Mouse (Mus musculus): ENCODE data around the gene Olfr444. TPM values are rescaled to one million over a fixed set of nuclear protein-coding genes. Genes with fewer than 3 reads are reported as not detected.

The Olfr444 gene
- polyA plus RNA-seq (2016; fragmentation: Nextera tagmentation; extraction: Ambion mirVana) = not detected in 2 replicates

DNA sequence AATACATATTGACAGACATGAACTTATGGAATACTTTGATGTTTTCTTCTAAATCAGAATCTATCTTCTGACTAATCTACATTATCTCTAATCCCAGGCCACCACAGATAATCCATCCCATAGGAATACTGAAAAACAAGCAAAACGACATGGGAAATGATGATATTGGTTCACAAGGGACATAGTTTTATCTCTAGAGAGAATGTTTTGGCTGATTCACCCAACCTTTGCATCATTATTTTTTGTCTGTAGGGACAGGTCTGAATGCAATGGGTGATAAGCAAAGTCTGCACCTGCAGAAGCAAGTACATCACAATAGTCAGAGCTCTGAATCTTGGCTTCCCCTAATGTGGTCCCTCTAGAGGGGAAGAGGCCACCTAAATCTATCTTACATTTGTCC lies at the start of gene Olfr444:
TSS of gene Olfr444 (plus strand) at position 301 of the 400 bp plus-strand sequence.
- 0 out of 2 replicates have a peak, but pooled peaks cover 4% of the 10 kb centered on the region for H3K9me3 ChIP-seq (replicated peaks)
- H3K27ac ChIP-seq = no peak within 1 kb of the TSS
- no peak for ATAC-seq
- H3K27me3 ChIP-seq (replicated peaks) = no peaks in the 10 kb centered on the region
- no peak within 1 kb of the TSS for H3K4me2 ChIP-seq
- WGBS (ENCODE audit: insufficient replicate concordance) = 51% methylated on average over 1 of the region's 1 CpGs
- H3K9ac ChIP-seq = no peak within 1 kb of the TSS
- H3K36me3 ChIP-seq = no peaks in the 10 kb centered on the region
- no peaks in the 10 kb centered on the region for H3K4me1 ChIP-seq
- H3K4me3 ChIP-seq = no peak within 1 kb of the TSS

GRCm38 (mm10) chr6:42900345-42900744 lies 48.5 kb upstream of the Olfr444 start:
- Histone ChIP-seq H3K27me3 (replicated peaks) (no peaks in the 10 kb centered on the region), H3K9ac (no peak overlapping the region), H3K4me2 (no peak overlapping the region), H3K4me1 (no peaks in the 10 kb centered on the region), H3K4me3 (no peak overlapping the region), H3K27ac (no peak overlapping the region), H3K36me3 (no peaks in the 10 kb centered on the region), H3K9me3 (replicated peaks) (no peaks in the 10 kb centered on the region)
- no peak for ATAC-seq
- 8% methylated on average over 1 of the region's 1 CpGs for WGBS (ENCODE audit: insufficient replicate concordance)

DNA sequence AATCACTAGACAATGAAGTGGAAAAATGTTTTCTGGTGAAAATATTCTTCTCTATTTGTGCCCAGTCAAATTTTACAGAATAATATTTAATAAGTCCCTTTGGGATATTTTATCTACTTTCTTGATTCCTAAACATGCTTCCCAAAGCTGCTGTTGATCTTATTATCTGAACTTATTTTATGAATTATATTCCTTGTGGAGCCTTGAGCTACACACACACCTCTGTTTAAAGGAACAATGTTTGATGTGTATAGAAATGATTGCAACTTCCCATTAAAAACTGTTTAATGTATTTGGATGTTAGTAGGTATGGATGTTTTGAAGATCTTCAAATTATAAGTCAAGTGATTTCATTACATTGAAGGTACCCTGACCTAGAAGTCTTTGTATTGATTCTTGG lies 40.3 kb upstream of the Olfr444 start, which contains the start of gene Olfr447:
TSS of gene Olfr447 (plus strand) at position 301 of the 400 bp plus-strand sequence.
- Histone ChIP-seq H3K9me3 (replicated peaks) (no peaks in the 10 kb centered on the region), H3K4me1 (no peaks in the 10 kb centered on the region), H3K36me3 (no peaks in the 10 kb centered on the region), H3K4me2 (no peak within 1 kb of the TSS), H3K4me3 (no peak within 1 kb of the TSS), H3K27me3 (replicated peaks) (no peaks in the 10 kb centered on the region), H3K9ac (no peak within 1 kb of the TSS), H3K27ac (no peak within 1 kb of the TSS)
- no peak for ATAC-seq

DNA sequence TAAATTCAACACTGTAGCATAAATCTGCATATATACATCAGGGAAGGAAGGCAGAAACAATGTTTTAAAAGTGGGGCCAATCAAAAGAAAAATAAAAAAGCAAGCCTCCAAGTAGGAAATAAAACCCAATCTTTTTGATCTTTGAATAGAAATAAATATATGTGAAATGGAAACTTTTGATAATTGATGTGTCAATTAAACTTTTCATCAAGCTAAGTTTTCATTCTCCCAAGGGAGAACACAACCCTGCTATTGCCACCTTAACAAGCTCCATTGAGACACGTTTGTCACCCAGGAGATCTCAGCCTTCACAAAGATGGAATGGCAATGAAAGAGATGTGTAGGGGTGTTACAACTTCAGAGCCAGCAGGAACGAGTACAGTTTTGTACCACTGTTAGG lies 27.8 kb upstream of the Olfr444 start, which contains the start of gene Olfr446:
TSS of gene Olfr446 (plus strand) at position 301 of the 400 bp plus-strand sequence.
- no peak within 1 kb of the TSS for H3K9ac ChIP-seq
- no peak within 1 kb of the TSS for H3K4me2 ChIP-seq
- ATAC-seq = no peak
- WGBS (ENCODE audit: insufficient replicate concordance) = 42% methylated on average over 2 of the region's 2 CpGs
- no peaks in the 10 kb centered on the region for H3K27me3 ChIP-seq (replicated peaks)
- H3K4me3 ChIP-seq = no peak within 1 kb of the TSS
- H3K4me1 ChIP-seq = no peaks in the 10 kb centered on the region
- no peak within 1 kb of the TSS for H3K27ac ChIP-seq
- H3K36me3 ChIP-seq = no peaks in the 10 kb centered on the region
- H3K9me3 ChIP-seq (replicated peaks) = no peaks in the 10 kb centered on the region

DNA sequence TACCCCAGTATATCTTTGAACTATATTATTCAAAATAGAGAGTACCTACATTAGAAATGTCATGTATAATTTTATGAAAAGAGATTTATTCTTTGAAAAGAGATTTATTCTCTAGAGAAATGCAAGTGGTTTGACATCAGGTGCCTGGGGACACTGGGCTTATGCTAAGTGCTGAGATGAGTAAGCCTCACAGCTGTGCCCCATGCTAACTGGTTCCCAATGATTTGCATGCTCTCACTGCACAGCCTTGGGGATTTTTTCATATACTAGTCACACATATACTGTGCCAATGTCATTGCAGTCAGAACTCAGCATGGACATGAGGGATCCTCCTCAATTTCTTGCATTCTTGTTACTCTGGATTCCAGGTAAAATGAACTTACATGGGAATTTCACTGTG lies 31.5 kb downstream of the Olfr444 start:
- Histone ChIP-seq H3K4me3 (no peak overlapping the region), H3K9ac (no peak overlapping the region), H3K27me3 (replicated peaks) (no peaks in the 10 kb centered on the region), H3K4me1 (no peaks in the 10 kb centered on the region), H3K9me3 (replicated peaks) (no peaks in the 10 kb centered on the region), H3K36me3 (no peaks in the 10 kb centered on the region), H3K4me2 (no peak overlapping the region), H3K27ac (no peak overlapping the region)
- no peak for ATAC-seq

Other genes with a start within 250 kb of the Olfr444 start
- gene Tcaf1, start 239.0 kb upstream of the Olfr444 start, polyA plus RNA-seq (2016; fragmentation: Nextera tagmentation; extraction: Ambion mirVana) = 10.1 and 10.2 TPM in 2 replicates
- gene Olfr453, start 209.7 kb upstream of the Olfr444 start, polyA plus RNA-seq (2016; fragmentation: Nextera tagmentation; extraction: Ambion mirVana) = not detected in 2 replicates
- gene Olfr38, start 192.7 kb upstream of the Olfr444 start, polyA plus RNA-seq (2016; fragmentation: Nextera tagmentation; extraction: Ambion mirVana) = not detected in 2 replicates
- not detected in 2 replicates for gene Olfr452, start 164.0 kb upstream of the Olfr444 start, polyA plus RNA-seq (2016; fragmentation: Nextera tagmentation; extraction: Ambion mirVana)
- not detected in 2 replicates for gene Olfr450, start 137.1 kb upstream of the Olfr444 start, polyA plus RNA-seq (2016; fragmentation: Nextera tagmentation; extraction: Ambion mirVana)
- not detected in 2 replicates for gene Olfr449, start 114.7 kb upstream of the Olfr444 start, polyA plus RNA-seq (2016; fragmentation: Nextera tagmentation; extraction: Ambion mirVana)
- gene Olfr448, start 58.6 kb upstream of the Olfr444 start, polyA plus RNA-seq (2016; fragmentation: Nextera tagmentation; extraction: Ambion mirVana) = not detected in 2 replicates
- gene Olfr447, start 40.2 kb upstream of the Olfr444 start, polyA plus RNA-seq (2016; fragmentation: Nextera tagmentation; extraction: Ambion mirVana) = not detected in 2 replicates
- not detected in 2 replicates for gene Olfr446, start 27.7 kb upstream of the Olfr444 start, polyA plus RNA-seq (2016; fragmentation: Nextera tagmentation; extraction: Ambion mirVana)
- gene Olfr441, start 157.3 kb downstream of the Olfr444 start, polyA plus RNA-seq (2016; fragmentation: Nextera tagmentation; extraction: Ambion mirVana) = not detected in 2 replicates
- gene Olfr237-ps1, start 197.5 kb downstream of the Olfr444 start, polyA plus RNA-seq (2016; fragmentation: Nextera tagmentation; extraction: Ambion mirVana) = not detected in 2 replicates
- gene Olfr437, start 214.2 kb downstream of the Olfr444 start, polyA plus RNA-seq (2016; fragmentation: Nextera tagmentation; extraction: Ambion mirVana) = not detected in 2 replicates
- gene Olfr13, start 223.1 kb downstream of the Olfr444 start, polyA plus RNA-seq (2016; fragmentation: Nextera tagmentation; extraction: Ambion mirVana) = not detected in 2 replicates
- gene Olfr435, start 248.1 kb downstream of the Olfr444 start, polyA plus RNA-seq (2016; fragmentation: Nextera tagmentation; extraction: Ambion mirVana) = not detected in 2 replicates

Measured in liver, embryonic 12.5 days (tissue).